Mouse (Mus musculus) myocyte (in vitro differentiated cells): ENCODE data around the gene Mest. TPM values are rescaled to one million over a fixed set of nuclear protein-coding genes. Genes with fewer than 3 reads are reported as not detected.

Experiments
- H3K27me3 ChIP-seq: one replicate; pipeline ENCODE4 v1.6.1; 2011; ENCODE audit not compliant: control insufficient read depth, insufficient read depth, insufficient read length
- H3K36me3 ChIP-seq: one replicate; pipeline ENCODE4 v1.6.1; 2011; ENCODE audit not compliant: control insufficient read depth, insufficient read depth
- H3K4me2 ChIP-seq: one replicate; pipeline ENCODE4 v1.6.1; 2011; ENCODE audit warnings: low read depth, control low read depth
- H3K4me3 ChIP-seq: one replicate; pipeline ENCODE4 v1.5.1; 2011; ENCODE audit warnings: mild to moderate bottlenecking, control low read depth, moderate library complexity
- H3K79me2 ChIP-seq: one replicate; pipeline ENCODE4 v1.6.1; 2011; ENCODE audit not compliant: control insufficient read depth, insufficient read depth
- H3ac ChIP-seq: one replicate; pipeline ENCODE4 v1.6.1; 2011; ENCODE audit not compliant: control insufficient read depth, insufficient read length
- CEBPB ChIP-seq: IDR thresholded peaks from 2 replicates; pipeline ENCODE4 v1.6.1; 2011; ENCODE audit warnings: mild to moderate bottlenecking, moderate library complexity; ENCODE audit not compliant: poor library complexity, insufficient read depth, severe bottlenecking
- E2F4 ChIP-seq: IDR thresholded peaks from one replicate; pipeline ENCODE4 v1.6.1; 2011; ENCODE audit warnings: mild to moderate bottlenecking, control low read depth, moderate library complexity; ENCODE audit not compliant: insufficient read depth
- MAX ChIP-seq: IDR thresholded peaks from one replicate; pipeline ENCODE4 v1.6.1; 2011; ENCODE audit warnings: low read depth, mild to moderate bottlenecking, control low read depth
- MYOD1 ChIP-seq, 3 experiments: IDR thresholded peaks; one replicate each; pipeline ENCODE4 v1.6.1; 2011; ENCODE audit warnings: control low read depth in 2 of 3, low read depth in 2 of 3, mild to moderate bottlenecking in 2 of 3, moderate library complexity in 1 of 3; ENCODE audit not compliant: insufficient read length in 2 of 3, control insufficient read depth in 1 of 3
- MYOG ChIP-seq, 3 experiments: IDR thresholded peaks; one replicate each; pipeline ENCODE4 v1.6.1; 2011; ENCODE audit warnings: control low read depth in 2 of 3, low read depth in 2 of 3, mild to moderate bottlenecking in 2 of 3; ENCODE audit not compliant: insufficient read length in 2 of 3, control insufficient read depth in 1 of 3, insufficient read depth in 1 of 3
- POLR2A ChIP-seq: IDR thresholded peaks from one replicate; pipeline ENCODE4 v1.6.1; 2011; ENCODE audit warnings: low read depth, mild to moderate bottlenecking, control low read depth, moderate library complexity; ENCODE audit not compliant: insufficient read length
- POLR2AphosphoS2 ChIP-seq: IDR thresholded peaks from one replicate; pipeline ENCODE4 v1.6.1; 2011; ENCODE audit warnings: low read depth, control low read depth; ENCODE audit not compliant: insufficient read length
- REST ChIP-seq: IDR thresholded peaks from one replicate; pipeline ENCODE4 v1.6.1; 2011; ENCODE audit warnings: mild to moderate bottlenecking, control low read depth, moderate library complexity; ENCODE audit not compliant: insufficient read depth, insufficient read length
- SRF ChIP-seq: IDR thresholded peaks from one replicate; pipeline ENCODE4 v1.6.1; 2011; ENCODE audit warnings: low read depth; ENCODE audit not compliant: control insufficient read depth, insufficient read length
- TCF12 ChIP-seq: IDR thresholded peaks from one replicate; pipeline ENCODE4 v1.6.1; 2011; ENCODE audit warnings: mild to moderate bottlenecking, control low read depth; ENCODE audit not compliant: poor library complexity, insufficient read depth, severe bottlenecking
- TCF3 ChIP-seq: IDR thresholded peaks from one replicate; pipeline ENCODE4 v1.6.1; 2011; ENCODE audit warnings: low read depth, control low read depth; ENCODE audit not compliant: insufficient read length
- USF1 ChIP-seq: IDR thresholded peaks from one replicate; pipeline ENCODE4 v1.6.1; 2011; ENCODE audit warnings: low read depth, mild to moderate bottlenecking, control low read depth, moderate library complexity
- polyA plus RNA-seq: library from polyadenylated mRNA; unstranded; fragments of >200 nt; fragmentation: generic; extraction: Trizol; gene quantifications from one replicate; pipeline ENCODE4 v1.2.1, GENCODE M21; 2012; ENCODE audit warnings: missing spikeins

Gene Mest
- polyA plus RNA-seq, 1 experiment = 6.3 TPM

DNA sequence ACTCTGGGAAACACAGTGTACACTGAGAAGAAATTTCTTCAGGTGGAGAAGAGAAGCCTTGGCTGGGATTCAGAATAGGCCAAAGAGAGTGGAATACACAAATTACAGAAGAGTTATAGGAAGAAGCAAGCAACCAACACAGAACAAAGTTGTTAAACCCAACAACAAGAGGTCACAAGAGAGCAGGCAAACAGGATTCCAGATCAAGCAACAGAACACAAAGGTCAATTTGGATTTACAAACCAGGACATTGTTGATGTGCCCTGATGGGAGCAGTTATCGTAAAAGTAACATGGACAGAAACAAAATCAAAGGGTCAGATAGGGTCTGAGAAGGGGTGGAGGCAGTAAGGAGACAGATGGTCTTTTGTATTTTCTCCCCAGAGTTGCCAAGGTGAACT lies 38.8 kb upstream of the Mest start:
- Histone ChIP-seq H3K36me3 (no peaks in the 10 kb centered on the region), H3K4me2 (no peak overlapping the region), H3K27me3 (no peaks in the 10 kb centered on the region), H3K79me2 (peaks cover 4% of the 10 kb centered on the region), H3ac (no peak overlapping the region), H3K4me3 (no peak overlapping the region)
- no peak for TF ChIP-seq POLR2AphosphoS2
- no peak for TF ChIP-seq USF1
- TF ChIP-seq REST = no peak
- TF ChIP-seq POLR2A = no peak
- TF ChIP-seq MYOD1 (IDR thresholded peaks at IDR 0.05; ENCODE audit: control insufficient read depth in 1 of 3, insufficient read length in 2 of 3, low read depth in 2 of 3) = no peak
- no peak for TF ChIP-seq MAX

DNA sequence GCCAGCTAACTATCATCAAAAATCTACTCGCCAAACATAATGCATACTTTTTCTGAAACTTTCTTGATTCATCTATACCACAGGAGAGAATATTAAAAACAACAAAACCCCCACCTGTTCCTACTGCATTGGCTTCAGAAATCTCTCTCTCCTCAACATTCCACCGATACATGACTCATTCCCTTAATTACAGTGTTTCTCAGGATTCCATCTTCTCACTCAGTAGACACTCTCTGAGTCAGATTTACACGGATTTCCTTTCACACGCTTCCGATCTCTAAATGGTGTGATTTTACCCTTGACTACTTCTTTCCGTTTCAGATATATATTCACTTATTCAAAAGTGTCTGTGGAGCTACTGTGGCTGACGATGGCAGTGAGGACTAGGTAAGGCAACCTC lies 36.1 kb upstream of the Mest start:
- H3K36me3 ChIP-seq = no peaks in the 10 kb centered on the region
- no peak overlapping the region for H3ac ChIP-seq
- TF ChIP-seq SRF (no peak), USF1 (no peak), MYOD1 (IDR thresholded peaks at IDR 0.05; ENCODE audit: control insufficient read depth in 1 of 3, insufficient read length in 2 of 3, low read depth in 2 of 3) (peak in 2 of 3 experiments; percentile 4 to 23), E2F4 (no peak)
- no peaks in the 10 kb centered on the region for H3K27me3 ChIP-seq
- H3K4me2 ChIP-seq = peak overlapping the region; percentile 79
- peaks cover 4% of the 10 kb centered on the region for H3K79me2 ChIP-seq
- peak overlapping the region; percentile 2 for H3K4me3 ChIP-seq

DNA sequence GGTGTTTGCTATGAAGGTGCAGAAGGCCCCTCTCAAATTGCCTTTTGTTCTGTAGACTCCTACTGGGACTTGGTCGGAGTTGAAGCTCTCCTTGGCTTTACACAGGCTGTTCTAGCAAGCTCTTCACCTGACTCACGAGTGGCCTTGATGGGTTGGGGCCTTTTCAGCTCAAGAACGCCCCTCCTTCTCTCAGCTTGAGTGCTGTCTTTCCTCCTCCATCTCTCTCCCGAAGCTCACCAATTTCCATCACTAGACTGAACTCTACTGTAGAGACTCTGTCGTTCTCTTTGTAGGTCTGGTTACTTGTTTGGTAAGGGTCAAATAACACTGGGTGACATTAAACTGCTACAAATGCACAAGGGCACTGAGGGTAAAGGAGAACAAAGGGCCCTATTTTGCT lies 30.5 kb upstream of the Mest start:
- no peaks in the 10 kb centered on the region for H3K36me3 ChIP-seq
- TF ChIP-seq MYOG (IDR thresholded peaks at IDR 0.05; ENCODE audit: control insufficient read depth in 1 of 3, insufficient read depth in 1 of 3, insufficient read length in 2 of 3, low read depth in 2 of 3) (no peak), TCF12 (no peak), MYOD1 (IDR thresholded peaks at IDR 0.05; ENCODE audit: control insufficient read depth in 1 of 3, insufficient read length in 2 of 3, low read depth in 2 of 3) (no peak), TCF3 (no peak), E2F4 (no peak), USF1 (no peak), MAX (no peak), POLR2A (no peak), CEBPB (no peak), POLR2AphosphoS2 (no peak), REST (no peak), SRF (no peak)
- H3K27me3 ChIP-seq = no peaks in the 10 kb centered on the region
- H3K4me2 ChIP-seq = peak overlapping the region; percentile 72
- H3ac ChIP-seq = peak overlapping the region; percentile 70
- H3K4me3 ChIP-seq = peak overlapping the region; percentile 45
- H3K79me2 ChIP-seq = no peaks in the 10 kb centered on the region

DNA sequence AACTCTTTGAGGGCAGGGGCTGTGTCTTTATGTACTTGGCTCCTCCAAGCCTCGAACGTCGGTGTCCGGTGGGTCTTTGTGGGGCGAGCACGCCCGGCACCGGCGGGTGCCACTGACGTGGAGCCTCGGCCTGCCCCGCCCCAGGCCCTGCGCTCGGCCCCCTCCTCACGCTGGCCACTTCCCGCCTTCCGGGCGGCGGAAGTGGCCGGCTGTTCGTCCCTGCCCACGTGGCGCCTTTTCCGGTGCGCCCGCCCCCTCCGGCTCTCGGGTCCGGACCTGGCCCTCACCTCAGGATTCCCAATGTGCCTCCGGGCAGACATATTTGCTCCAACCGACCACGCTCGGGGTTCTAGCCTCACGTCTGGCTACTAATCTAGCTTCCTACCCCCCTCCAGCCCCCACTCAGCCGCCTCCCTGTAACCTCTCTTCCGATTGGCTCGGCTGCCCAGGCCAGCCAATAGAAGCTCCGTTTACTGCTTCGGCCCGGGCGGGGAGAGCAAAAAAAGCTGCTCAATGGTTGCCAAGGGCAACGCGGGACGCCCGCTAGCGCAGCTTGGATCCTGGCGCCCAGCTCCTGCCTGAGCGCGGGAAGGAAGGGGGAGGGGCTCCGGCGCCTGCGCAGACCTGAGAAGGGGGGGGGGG lies 29.9 kb upstream of the Mest start, which contains the start of gene Cep41:
Gene Cep41 (minus strand): TSS at position 400 of the 642 bp plus-strand sequence.
- H3K79me2 ChIP-seq = no peaks in the 10 kb centered on the region
- peak; percentile 60 for TF ChIP-seq POLR2AphosphoS2
- peak; percentile 72 for TF ChIP-seq E2F4
- peak; percentile 29 for TF ChIP-seq USF1
- no peak for TF ChIP-seq CEBPB
- peak in 1 of 3 experiments; percentile 10 for TF ChIP-seq MYOG (IDR thresholded peaks at IDR 0.05; ENCODE audit: control insufficient read depth in 1 of 3, insufficient read depth in 1 of 3, insufficient read length in 2 of 3, low read depth in 2 of 3)
- peak; percentile 70 for TF ChIP-seq POLR2A
- TF ChIP-seq SRF = no peak
- H3K36me3 ChIP-seq = no peaks in the 10 kb centered on the region
- H3ac ChIP-seq = peak within 1 kb of the TSS; percentile 70
- H3K27me3 ChIP-seq = no peaks in the 10 kb centered on the region
- H3K4me3 ChIP-seq = peak within 1 kb of the TSS; percentile 45
- peak within 1 kb of the TSS; percentile 72 for H3K4me2 ChIP-seq

DNA sequence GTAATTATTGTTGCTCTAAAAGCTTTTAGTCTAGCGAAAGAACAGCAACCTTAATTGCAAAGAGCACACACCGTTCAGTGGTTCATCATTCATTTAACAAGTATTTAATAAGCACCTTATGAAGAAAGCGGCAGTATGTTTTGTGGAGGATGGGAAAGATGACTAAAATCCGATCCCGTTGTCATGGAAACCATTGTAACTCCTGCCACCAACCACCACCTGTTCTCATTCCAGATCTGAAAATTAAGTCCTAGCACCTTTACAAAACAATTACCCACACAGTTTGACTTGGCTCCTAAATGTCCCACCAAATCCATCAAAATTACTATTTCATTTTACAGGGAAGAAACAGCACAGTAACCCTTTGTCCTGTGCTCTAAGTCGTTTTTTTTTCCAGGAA lies 29.1 kb upstream of the Mest start:
- H3K4me3 ChIP-seq = peak overlapping the region; percentile 45
- H3K36me3 ChIP-seq = no peaks in the 10 kb centered on the region
- no peaks in the 10 kb centered on the region for H3K79me2 ChIP-seq

More for the DNA sequence above, 29.1 kb upstream of the Mest start:
- no peak for TF ChIP-seq MYOD1 (IDR thresholded peaks at IDR 0.05; ENCODE audit: control insufficient read depth in 1 of 3, insufficient read length in 2 of 3, low read depth in 2 of 3)
- no peak for TF ChIP-seq CEBPB
- no peak for TF ChIP-seq MYOG (IDR thresholded peaks at IDR 0.05; ENCODE audit: control insufficient read depth in 1 of 3, insufficient read depth in 1 of 3, insufficient read length in 2 of 3, low read depth in 2 of 3)
- no peak for TF ChIP-seq POLR2A
- no peak for TF ChIP-seq E2F4
- TF ChIP-seq SRF = no peak
- TF ChIP-seq TCF12 = no peak
- no peak for TF ChIP-seq POLR2AphosphoS2
- TF ChIP-seq REST = no peak
- no peak for TF ChIP-seq USF1
- no peak for TF ChIP-seq TCF3
- TF ChIP-seq MAX = no peak
- H3ac ChIP-seq = no peak overlapping the region
- peak overlapping the region; percentile 70 for H3K4me2 ChIP-seq
- no peaks in the 10 kb centered on the region for H3K27me3 ChIP-seq
